Mouse (Mus musculus) gastrocnemius, postnatal 25 days (tissue): ENCODE measurements at regions not wholly inside any gene's neighbourhood (a gene's known extent, or its start where the extent isn't known, plus 50 kb on each side); places are given as distances from the start of the nearest gene placed in this dataset.

Experiments used
- DNase-seq: peaks from one replicate; pipeline ENCODE4 v3.0.0; 2022

- no peak for DNase-seq
These were observed 792.8 kb downstream of the Nr2f2 start for GRCm38 (mm10) chr7:69573730-69574129.

GRCm38 (mm10) chr7:69572626-69573394 is 793.7 kb downstream of the Nr2f2 start:
- no peak for DNase-seq

- no peak for DNase-seq
These were observed 799.6 kb downstream of the Nr2f2 start for GRCm38 (mm10) chr7:69566949-69567348.

DNA sequence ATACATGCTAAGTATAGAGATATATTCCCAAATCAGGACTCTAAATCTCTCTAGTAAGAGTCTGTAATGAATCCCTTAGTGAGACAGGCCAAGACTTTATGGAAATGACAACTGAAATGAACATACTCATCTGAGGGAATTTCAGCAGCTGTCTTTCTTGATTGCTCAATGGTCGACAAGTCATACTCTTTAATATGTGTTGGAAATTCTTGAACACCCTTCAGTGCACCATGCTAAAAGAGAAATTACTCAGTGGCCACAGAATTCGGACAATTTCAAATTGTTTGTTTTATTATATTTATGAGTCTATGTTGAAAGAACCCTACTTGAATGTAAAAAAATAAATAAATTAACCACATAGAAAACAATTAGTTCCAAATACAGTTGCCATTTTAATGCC is 802.1 kb downstream of the Nr2f2 start:
- DNase-seq, result no peak

DNA sequence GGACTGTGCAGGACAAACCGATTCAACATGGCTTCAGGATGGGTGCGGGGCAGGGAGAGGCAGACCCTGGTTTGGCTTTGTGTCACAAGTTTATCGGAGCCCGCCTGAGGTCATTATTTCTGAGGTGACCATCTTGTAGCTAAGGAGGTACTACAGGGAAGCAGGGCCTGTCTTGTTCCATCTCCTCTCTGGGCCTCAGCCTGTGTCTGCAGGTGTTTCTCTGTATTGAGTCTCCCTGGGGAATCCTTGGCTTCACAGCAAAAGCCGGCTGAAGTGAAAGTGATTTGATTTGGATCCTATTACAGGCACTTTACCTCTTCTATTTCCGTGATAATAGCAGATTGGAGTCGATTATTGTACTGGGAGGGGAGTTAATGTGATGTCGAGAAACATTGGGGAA is 805.7 kb upstream of the Arrdc4 start:
- no peak for DNase-seq

DNA sequence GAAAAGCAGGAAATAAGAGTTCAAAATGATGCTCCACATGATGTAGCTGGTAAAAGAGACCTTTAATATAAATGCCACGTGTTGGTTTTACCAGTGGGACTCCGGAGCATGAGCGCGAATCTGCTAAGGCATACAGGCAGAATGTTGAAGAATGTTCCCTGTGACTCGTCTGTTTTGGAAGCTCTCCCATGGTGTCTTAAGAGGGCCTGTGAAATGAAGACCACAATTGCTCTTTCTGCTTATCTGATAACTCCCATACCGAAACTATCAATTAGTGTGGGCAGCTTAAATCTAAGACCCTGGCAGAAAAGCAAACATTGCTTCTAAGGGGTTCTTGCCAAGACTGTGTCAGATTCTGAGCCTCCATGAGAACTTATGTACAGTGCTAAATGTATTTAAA is 804.9 kb upstream of the Arrdc4 start:
- DNase-seq, result no peak

- no peak for DNase-seq
These were observed 787.0 kb upstream of the Arrdc4 start for GRCm38 (mm10) chr7:69536072-69536471.

- DNase-seq, result no peak
These were observed 764.9 kb upstream of the Arrdc4 start for GRCm38 (mm10) chr7:69513966-69514365.

DNA sequence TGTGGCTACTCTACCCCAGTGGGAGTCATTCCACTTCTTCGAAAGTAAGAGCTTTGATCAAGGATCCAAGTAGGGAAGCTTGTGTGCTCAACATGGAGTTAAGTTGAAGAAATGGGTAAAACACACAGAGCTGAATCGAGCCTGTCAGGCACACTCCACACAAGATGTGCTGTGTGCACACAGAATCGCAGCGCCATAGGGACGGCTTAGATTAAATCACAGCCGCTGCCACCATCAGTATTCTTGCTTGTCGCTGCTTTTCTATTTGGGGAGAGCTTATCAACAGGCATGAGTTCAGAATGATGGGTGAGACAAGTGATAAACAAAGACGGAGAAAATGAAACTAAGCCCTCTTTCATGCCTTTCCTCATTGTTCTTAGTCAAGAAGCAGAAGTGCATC is 761.3 kb upstream of the Arrdc4 start:
- no peak for DNase-seq

DNA sequence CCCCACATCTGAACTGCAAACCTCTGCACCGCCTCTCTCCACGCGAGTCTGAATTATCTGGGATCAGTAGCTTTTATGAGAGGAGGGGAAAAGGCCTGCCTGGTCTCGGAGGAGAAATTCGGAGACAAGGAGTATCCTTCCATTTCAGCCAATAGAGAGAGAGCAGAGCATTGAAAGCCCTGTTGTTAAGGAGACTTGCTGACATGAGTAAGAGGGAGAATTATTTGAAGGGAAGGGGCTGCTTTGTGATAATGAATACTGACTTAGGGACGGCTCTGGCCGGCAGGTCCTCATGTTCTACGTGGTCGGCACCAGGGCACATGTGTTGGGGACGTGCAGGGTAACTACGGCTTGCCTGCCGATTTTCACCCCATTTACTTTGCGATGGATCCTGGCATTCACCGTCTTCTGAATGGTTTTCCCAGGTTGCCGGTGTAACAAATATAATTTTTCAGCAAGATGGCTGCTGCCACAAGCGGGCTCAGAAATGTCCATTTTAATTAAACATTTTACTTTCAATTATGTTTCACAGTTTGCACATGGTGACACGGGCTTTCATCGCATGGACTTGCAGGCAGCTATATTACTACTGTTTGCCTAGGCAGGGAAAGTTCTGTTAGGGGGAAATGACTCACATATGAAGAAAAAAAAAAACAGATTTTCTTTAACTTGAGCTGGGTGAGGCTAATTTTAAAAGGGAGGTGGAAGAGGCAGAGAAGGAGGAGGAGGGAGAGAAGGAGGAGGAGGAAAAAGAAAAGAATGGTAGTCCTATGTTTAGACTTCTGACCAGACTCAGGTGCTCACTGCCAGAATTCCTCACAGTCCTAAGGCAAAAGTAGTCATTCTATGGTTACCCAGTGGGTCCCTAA is 744.3 kb upstream of the Arrdc4 start:
- DNase-seq, result no peak

GRCm38 (mm10) chr7:69490566-69491466 is 741.8 kb upstream of the Arrdc4 start:
- DNase-seq, result peak; percentile 25

- DNase-seq, result no peak
These were observed 739.6 kb upstream of the Arrdc4 start for GRCm38 (mm10) chr7:69488630-69489029.

GRCm38 (mm10) chr7:69487111-69487510 is 738.1 kb upstream of the Arrdc4 start:
- DNase-seq, result no peak

GRCm38 (mm10) chr7:69484552-69484951 is 735.5 kb upstream of the Arrdc4 start:
- no peak for DNase-seq
